Mouse (Mus musculus) small intestine, adult 2 months (tissue): ENCODE data around the gene Gpr158.

Experiments
- CTCF ChIP-seq: fragments of 200-500 bp; IDR thresholded peaks from 2 replicates; pipeline ENCODE4 v1.5.1; 2012; ENCODE audit warnings: low read depth, mild to moderate bottlenecking, control low read depth, inconsistent platforms, low read length, moderate library complexity, mixed read lengths; ENCODE audit not compliant: insufficient replicate concordance, insufficient read length; ENCODE audit errors: extremely low read depth
- POLR2A ChIP-seq: fragments of 200-500 bp; IDR thresholded peaks from 2 replicates; pipeline ENCODE4 v1.6.1; 2012; ENCODE audit warnings: low read depth, mild to moderate bottlenecking, control low read depth, inconsistent platforms, low read length, moderate library complexity

DNA sequence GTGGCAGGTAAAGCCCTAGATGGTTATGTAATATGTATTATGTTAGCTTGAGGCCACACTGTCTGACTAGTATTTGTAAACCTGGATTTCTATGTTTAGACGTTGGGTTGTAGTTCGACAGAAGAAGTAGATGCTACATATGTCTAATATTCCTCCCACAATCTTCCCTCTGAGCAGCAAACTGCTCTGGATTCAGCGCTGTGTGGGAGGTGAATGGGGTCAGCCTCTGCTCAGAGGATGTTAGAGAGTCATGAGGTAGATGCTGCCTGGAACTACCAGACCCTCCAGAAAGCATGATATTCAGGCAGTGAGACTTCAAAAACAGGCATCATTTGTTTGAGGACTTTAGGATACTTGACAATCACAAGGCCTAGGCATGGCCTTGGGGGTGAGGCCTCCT, 317.4 kb downstream of the Gpr158 start:
- TF ChIP-seq CTCF (no peak), POLR2A (no peak)
